Mouse (Mus musculus): ENCODE measurements around the gene Brd7.

- no peak for TF ChIP-seq CTCF (IDR thresholded peaks at IDR 0.05; ENCODE audit: insufficient read depth, low read length)
- TF ChIP-seq POLR2A (IDR thresholded peaks at IDR 0.05; ENCODE audit: borderline replicate concordance, extremely low read depth, low read depth, low read length): no peak
Observed at GRCm38 (mm10) chr8:88321387-88321786, 40.6 kb downstream of the Brd7 start.
